Comparison of ENCODE assay signal across 8 mouse cellular contexts in genomic region chr3:89961436-89961835, GRCm38 (mm10). TPM values are rescaled to one million over a fixed set of nuclear protein-coding genes. Genes with fewer than 3 reads are reported as not detected.
DNase-seq lines count a peak whose midpoint lies in the region; ATAC-seq lines count a peak whose summit lies in the region.

No protein-coding gene starts in this region.

- WGBS in heart, embryonic 11.5 days (ENCODE audit: insufficient replicate concordance): 46% methylated on average over 4 of the region's 4 CpGs
- 52% methylated on average over 4 of the region's 4 CpGs for WGBS in hindbrain, embryonic 11.5 days
- 55% methylated on average over 4 of the region's 4 CpGs for WGBS in midbrain, embryonic 13.5 days

- H3K27ac ChIP-seq in heart, embryonic 11.5 days (ENCODE audit: low read depth, low read length): peak overlapping the region; percentile 97
- no peak overlapping the region for H3K27ac ChIP-seq in hindbrain, embryonic 11.5 days (ENCODE audit: low read depth, low read length)
- peak overlapping the region; percentile 94; the same call in 1 of the 2 replicates for H3K27ac ChIP-seq in midbrain, embryonic 13.5 days

- H3K9me3 ChIP-seq in heart, embryonic 11.5 days (replicated peaks; ENCODE audit: control insufficient read depth, low read length): no peaks in the 10 kb centered on the region
- H3K9me3 ChIP-seq in hindbrain, embryonic 11.5 days (ENCODE audit: control insufficient read depth, low read length): no peaks in the 10 kb centered on the region
- no peaks in the 10 kb centered on the region for H3K9me3 ChIP-seq in midbrain, embryonic 13.5 days

- no peak for DNase-seq in heart, postnatal 25 days (ENCODE audit: low spot score)
- DNase-seq in hindbrain, embryonic 11.5 days (ENCODE audit: low spot score): no peak
- no peak for DNase-seq in frontal cortex, postnatal 36 days (ENCODE audit: low spot score in 2 of 2)
- DNase-seq in ovary, postnatal 36 days (ENCODE audit: low spot score): no peak
- no peak for DNase-seq in gastrocnemius, postnatal 10 days

- H3K36me3 ChIP-seq in heart, embryonic 11.5 days (ENCODE audit: control insufficient read depth, insufficient read depth, low read length): peaks cover 17% of the 10 kb centered on the region
- 0 out of 2 replicates have a peak, but pooled peaks cover 2% of the 10 kb centered on the region for H3K36me3 ChIP-seq in hindbrain, embryonic 11.5 days (ENCODE audit: control insufficient read depth, insufficient read depth, low read length)
- peaks cover 26% of the 10 kb centered on the region for H3K36me3 ChIP-seq in midbrain, embryonic 13.5 days

- H3K4me3 ChIP-seq in heart, embryonic 11.5 days (ENCODE audit: low read depth, low read length): peak overlapping the region; percentile 96
- H3K4me3 ChIP-seq in hindbrain, embryonic 11.5 days (ENCODE audit: low read depth, low read length): peak overlapping the region; percentile 95
- peak overlapping the region; percentile 93 for H3K4me3 ChIP-seq in midbrain, embryonic 13.5 days (replicated peaks)

- H3K4me1 ChIP-seq in heart, embryonic 11.5 days (ENCODE audit: control insufficient read depth, insufficient read depth, low read length): peaks cover 38% of the 10 kb centered on the region
- peaks cover 24% of the 10 kb centered on the region for H3K4me1 ChIP-seq in hindbrain, embryonic 11.5 days (replicated peaks; ENCODE audit: control insufficient read depth, insufficient read depth, low read length)
- H3K4me1 ChIP-seq in midbrain, embryonic 13.5 days (replicated peaks): peaks cover 60% of the 10 kb centered on the region

- intact Hi-C loops in heart, postnatal 25 days (cut with DNase I): loop anchor here (5.0 kb wide), 1 partner anchor 94 kb away; no protein-coding TSS in a partner anchor

- H3K9ac ChIP-seq in heart, embryonic 11.5 days (ENCODE audit: low read depth, low read length): peak overlapping the region; percentile 94
- H3K9ac ChIP-seq in hindbrain, embryonic 11.5 days (ENCODE audit: low read depth, low read length): peak overlapping the region; percentile 95; the same call in 1 of the 2 replicates
- peak overlapping the region; percentile 97 for H3K9ac ChIP-seq in midbrain, embryonic 13.5 days (replicated peaks)

- H3K4me2 ChIP-seq in heart, embryonic 11.5 days: peak overlapping the region; percentile 97
- peak overlapping the region; percentile 90 for H3K4me2 ChIP-seq in hindbrain, embryonic 11.5 days (replicated peaks; ENCODE audit: low read depth, low read length)
- peak overlapping the region; percentile 97 for H3K4me2 ChIP-seq in midbrain, embryonic 13.5 days (replicated peaks)

- no peak for ATAC-seq in heart, embryonic 11.5 days (replicated peaks; ENCODE audit: insufficient number of reproducible peaks, low FRiP score, low TSS enrichment)
- peak; percentile 33 for ATAC-seq in activated CD4-positive, CD25-positive, alpha-beta regulatory T cell, adult 4 months
- ATAC-seq in hindbrain, embryonic 11.5 days (ENCODE audit: low FRiP score): no peak
- no peak for ATAC-seq in midbrain, embryonic 13.5 days

- H3K27me3 ChIP-seq in heart, embryonic 11.5 days (ENCODE audit: control insufficient read depth, insufficient read depth, low read length): no peaks in the 10 kb centered on the region
- H3K27me3 ChIP-seq in hindbrain, embryonic 11.5 days (ENCODE audit: control insufficient read depth, insufficient read depth, low read length): no peaks in the 10 kb centered on the region
- no peaks in the 10 kb centered on the region for H3K27me3 ChIP-seq in midbrain, embryonic 13.5 days

RNA-seq across cellular contexts. Expression of gene Atp8b2, which starts 1.9 kb away (rescaled TPM):
- 11.2 and 13.8 TPM in 2 replicates for polyA plus RNA-seq in heart, embryonic 11.5 days (2014; fragmentation: Nextera tagmentation; extraction: Ambion mirVana)
- 10 to 100 TPM; 25.0 to 32.4 TPM for total RNA-seq in heart, postnatal 25 days (2021)
- polyA plus RNA-seq in activated CD4-positive, CD25-positive, alpha-beta regulatory T cell, adult 4 months (2017; shearing (Covaris generic)): 10 to 100 TPM; 19.7 to 24.1 TPM
- 12.0 and 19.1 TPM in 2 replicates for polyA plus RNA-seq in hindbrain, embryonic 11.5 days (2014; fragmentation: Nextera tagmentation; extraction: Ambion mirVana)
- polyA plus RNA-seq in midbrain, embryonic 13.5 days (2015; fragmentation: Nextera tagmentation; extraction: Ambion mirVana): 11.7 and 12.6 TPM in 2 replicates
- 10 to 100 TPM; 32.8 to 43.5 TPM for total RNA-seq in gastrocnemius, postnatal 10 days (2021)

RNA-seq across cellular contexts. Expression of gene Hax1, which starts 37.1 kb away (rescaled TPM):
- polyA plus RNA-seq in heart, embryonic 11.5 days (2014; fragmentation: Nextera tagmentation; extraction: Ambion mirVana): 91.0 and 101 TPM in 2 replicates
- 10 to 100 TPM; 41.8 to 46.1 TPM for total RNA-seq in heart, postnatal 25 days (2021)
- 10 to 100 TPM; 51.0 to 72.3 TPM for polyA plus RNA-seq in activated CD4-positive, CD25-positive, alpha-beta regulatory T cell, adult 4 months (2017; shearing (Covaris generic))
- 178 and 182 TPM in 2 replicates for polyA plus RNA-seq in hindbrain, embryonic 11.5 days (2014; fragmentation: Nextera tagmentation; extraction: Ambion mirVana)
- 139 and 148 TPM in 2 replicates for polyA plus RNA-seq in midbrain, embryonic 13.5 days (2015; fragmentation: Nextera tagmentation; extraction: Ambion mirVana)
- 10 to 100 TPM; 49.3 to 52.8 TPM for total RNA-seq in gastrocnemius, postnatal 10 days (2021)

RNA-seq across cellular contexts. Expression of gene Il6ra, which starts 48.4 kb away (rescaled TPM):
- polyA plus RNA-seq in heart, embryonic 11.5 days (2014; fragmentation: Nextera tagmentation; extraction: Ambion mirVana): 0.08 and 0.23 TPM in 2 replicates
- total RNA-seq in heart, postnatal 25 days (2021): 1 to 10 TPM; 3.8 to 5.0 TPM
- polyA plus RNA-seq in activated CD4-positive, CD25-positive, alpha-beta regulatory T cell, adult 4 months (2017; shearing (Covaris generic)): 10 to 100 TPM; 20.6 to 29.5 TPM
- polyA plus RNA-seq in hindbrain, embryonic 11.5 days (2014; fragmentation: Nextera tagmentation; extraction: Ambion mirVana): 0.18 and 0.22 TPM in 2 replicates
- 0.44 and 0.46 TPM in 2 replicates for polyA plus RNA-seq in midbrain, embryonic 13.5 days (2015; fragmentation: Nextera tagmentation; extraction: Ambion mirVana)
- 1 to 10 TPM; 2.4 to 3.1 TPM for total RNA-seq in gastrocnemius, postnatal 10 days (2021)

Comparison
In these comparisons a context has a peak if more than half of its experiments do, and no peak if none do; other contexts are left out.
1. RNA of gene Il6ra, which starts 48.4 kb away (polyA plus RNA-seq): 20.6 to 29.5 TPM in activated CD4-positive, CD25-positive, alpha-beta regulatory T cell, adult 4 months; 0.44 to 0.46 TPM in midbrain, embryonic 13.5 days, 0.08 to 0.23 TPM in heart, embryonic 11.5 days and 0.18 to 0.22 TPM in hindbrain, embryonic 11.5 days; every median in the first group is over 10 times any median in the second.
2. Peak in every context shown above with its lines, with median percentiles within 50 percentile points of each other: H3K4me2 ChIP-seq, H3K4me3 ChIP-seq and H3K9ac ChIP-seq.